Mouse (Mus musculus): ENCODE data around the gene Vps29. TPM values are rescaled to one million over a fixed set of nuclear protein-coding genes. Genes with fewer than 3 reads are reported as not detected.
"Not testable (repeated sequence)": the region's sequence is repeated elsewhere in the genome, so short reads cannot be mapped to it uniquely, and the experiment has no call there.

Vps29 gene
- polyA plus RNA-seq, 1 experiment from 2014 or later, result 131 TPM

GRCm38 (mm10) chr5:122318976-122319375 is 35.2 kb upstream of the Vps29 start:
- H3K9me3 ChIP-seq (replicated peaks); H3K27me3 ChIP-seq; H3K9ac ChIP-seq; H3K4me2 ChIP-seq; ATAC-seq (ENCODE audit: low read depth); H3K4me3 ChIP-seq (replicated peaks); DNase-seq; H3K27ac ChIP-seq: not testable (repeated sequence)
- Histone ChIP-seq H3K36me3 (peaks cover 50% of the 10 kb centered on the region), H3K4me1 (replicated peaks) (peaks cover 33% of the 10 kb centered on the region)
- 83% methylated on average over 3 of the region's 3 CpGs for WGBS (ENCODE audit: insufficient replicate concordance)

- Histone ChIP-seq H3K9ac (no peak overlapping the region), H3K9me3 (replicated peaks) (no peaks in the 10 kb centered on the region), H3K4me1 (replicated peaks) (peaks cover 27% of the 10 kb centered on the region), H3K4me2 (no peak overlapping the region), H3K4me3 (replicated peaks) (no peak overlapping the region), H3K36me3 (peaks cover 56% of the 10 kb centered on the region), H3K27me3 (no peaks in the 10 kb centered on the region), H3K27ac (no peak overlapping the region)
- DNase-seq (no peak), ATAC-seq (ENCODE audit: low read depth) (no peak)
- WGBS (ENCODE audit: insufficient replicate concordance), result 77% methylated on average over 14 of the region's 14 CpGs
These were observed 34.5 kb upstream of the Vps29 start for GRCm38 (mm10) chr5:122319474-122320204.

GRCm38 (mm10) chr5:122320205-122320781 is 33.9 kb upstream of the Vps29 start:
- no peak overlapping the region for H3K27ac ChIP-seq
- H3K4me3 ChIP-seq (replicated peaks), result no peak overlapping the region
- ATAC-seq (ENCODE audit: low read depth), result no peak

GRCm38 (mm10) chr5:122323523-122323922 is 30.6 kb upstream of the Vps29 start:
- no peaks in the 10 kb centered on the region for H3K4me1 ChIP-seq (replicated peaks)
- no peak overlapping the region for H3K27ac ChIP-seq
- WGBS (ENCODE audit: insufficient replicate concordance), result 87% methylated on average over 8 of the region's 8 CpGs
- ATAC-seq (ENCODE audit: low read depth) (no peak), DNase-seq (no peak)
- no peak overlapping the region for H3K9ac ChIP-seq
- no peak overlapping the region for H3K4me3 ChIP-seq (replicated peaks)
- H3K4me2 ChIP-seq, result no peak overlapping the region
- no peaks in the 10 kb centered on the region for H3K9me3 ChIP-seq (replicated peaks)
- H3K27me3 ChIP-seq, result no peaks in the 10 kb centered on the region
- peaks cover 60% of the 10 kb centered on the region for H3K36me3 ChIP-seq

More at GRCm38 (mm10) chr5:122320205-122320781, 33.9 kb upstream of the Vps29 start:
- Histone ChIP-seq H3K9me3 (replicated peaks) (no peaks in the 10 kb centered on the region), H3K4me1 (replicated peaks) (peaks cover 20% of the 10 kb centered on the region), H3K36me3 (peaks cover 62% of the 10 kb centered on the region), H3K27me3 (no peaks in the 10 kb centered on the region), H3K4me2 (no peak overlapping the region), H3K9ac (no peak overlapping the region)
- DNase-seq, result no peak
- WGBS (ENCODE audit: insufficient replicate concordance), result 81% methylated on average over 12 of the region's 12 CpGs

- H3K9me3 ChIP-seq (replicated peaks), result no peaks in the 10 kb centered on the region
- no peaks in the 10 kb centered on the region for H3K27me3 ChIP-seq
- H3K36me3 ChIP-seq, result peaks cover 48% of the 10 kb centered on the region
- H3K4me2 ChIP-seq, result no peak overlapping the region
- ATAC-seq (ENCODE audit: low read depth) (no peak), DNase-seq (no peak)
- H3K4me1 ChIP-seq (replicated peaks), result no peaks in the 10 kb centered on the region
- WGBS (ENCODE audit: insufficient replicate concordance), result 82% methylated on average over 23 of the region's 23 CpGs
- no peak overlapping the region for H3K9ac ChIP-seq
- H3K27ac ChIP-seq, result no peak overlapping the region
- no peak overlapping the region for H3K4me3 ChIP-seq (replicated peaks)
These were observed 29.3 kb upstream of the Vps29 start for GRCm38 (mm10) chr5:122324608-122325431.

DNA sequence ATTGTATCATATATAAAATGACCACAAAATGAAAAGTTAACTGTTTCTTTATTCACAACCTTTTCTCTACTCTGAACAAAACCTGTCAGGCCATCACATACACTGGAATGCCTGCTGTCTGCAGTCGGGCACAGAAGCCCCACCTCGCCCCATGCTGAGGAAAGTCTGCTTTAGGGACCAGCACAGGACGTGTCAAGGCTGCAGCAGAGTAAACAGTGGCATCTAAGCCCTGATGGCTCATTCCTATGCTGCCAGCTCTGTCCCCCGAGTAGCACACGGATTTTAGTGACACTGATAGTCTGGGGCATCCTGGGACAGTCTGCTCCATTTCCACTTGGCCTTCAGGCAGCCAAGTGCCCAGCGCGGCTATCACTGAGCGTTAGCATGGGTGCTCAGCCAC is 28.7 kb upstream of the Vps29 start:
- 80% methylated on average over 8 of the region's 8 CpGs for WGBS (ENCODE audit: insufficient replicate concordance)
- Histone ChIP-seq H3K9me3 (replicated peaks) (no peaks in the 10 kb centered on the region), H3K27ac (no peak overlapping the region), H3K27me3 (no peaks in the 10 kb centered on the region), H3K9ac (no peak overlapping the region), H3K4me1 (replicated peaks) (no peaks in the 10 kb centered on the region), H3K36me3 (peaks cover 42% of the 10 kb centered on the region), H3K4me2 (no peak overlapping the region), H3K4me3 (replicated peaks) (no peak overlapping the region)
- ATAC-seq (ENCODE audit: low read depth) (no peak), DNase-seq (no peak)

DNA sequence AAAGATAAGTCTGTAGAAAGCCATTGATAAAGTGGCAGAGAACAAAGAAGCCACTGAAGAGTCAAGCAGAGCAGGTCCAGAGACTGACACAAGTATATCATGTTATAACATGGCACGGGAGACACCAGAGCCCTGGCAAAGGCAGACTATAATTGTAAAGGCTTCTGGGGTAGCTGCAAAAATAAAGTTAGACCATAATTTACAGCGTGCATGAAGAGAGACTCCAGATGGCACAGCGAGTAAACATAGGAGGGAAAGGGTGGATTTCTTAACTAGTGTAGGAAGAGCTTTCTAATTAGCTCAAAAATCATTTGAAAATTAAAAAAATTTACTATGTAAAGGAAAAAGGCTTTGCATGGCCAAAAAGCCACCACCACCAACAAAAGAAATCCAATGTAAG is 26.9 kb upstream of the Vps29 start:
- WGBS (ENCODE audit: insufficient replicate concordance), result 86% methylated on average over 3 of the region's 3 CpGs
- Histone ChIP-seq H3K4me1 (replicated peaks) (no peaks in the 10 kb centered on the region), H3K4me3 (replicated peaks) (no peak overlapping the region), H3K27ac (no peak overlapping the region), H3K4me2 (no peak overlapping the region), H3K36me3 (peaks cover 25% of the 10 kb centered on the region), H3K9me3 (replicated peaks) (no peaks in the 10 kb centered on the region), H3K27me3 (no peaks in the 10 kb centered on the region), H3K9ac (no peak overlapping the region)
- DNase-seq, result no peak
- no peak for ATAC-seq (ENCODE audit: low read depth)

DNA sequence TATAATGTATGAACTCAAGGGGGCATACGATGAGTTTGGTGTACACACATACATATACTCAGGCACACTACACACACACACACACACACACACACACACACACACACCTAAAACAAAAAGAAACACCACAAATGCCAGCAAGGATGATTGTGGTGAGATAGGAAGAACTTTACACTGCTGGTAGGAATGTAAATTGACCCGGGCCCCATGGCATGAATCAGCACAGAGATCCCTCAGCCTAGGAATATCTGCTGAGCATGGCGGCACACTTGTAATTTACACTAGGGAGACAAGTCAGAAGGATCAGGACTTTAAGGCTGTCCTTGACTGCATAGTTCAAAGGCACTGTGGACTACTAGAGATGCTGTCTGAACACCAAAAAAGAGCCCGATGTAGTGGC is 23.9 kb upstream of the Vps29 start:
- Histone ChIP-seq H3K9me3 (replicated peaks) (no peaks in the 10 kb centered on the region), H3K4me1 (replicated peaks) (peaks cover 2% of the 10 kb centered on the region; the same call in 1 of the 2 replicates), H3K27me3 (no peaks in the 10 kb centered on the region), H3K27ac (no peak overlapping the region), H3K36me3 (peaks cover 8% of the 10 kb centered on the region), H3K4me3 (replicated peaks) (no peak overlapping the region), H3K4me2 (no peak overlapping the region), H3K9ac (no peak overlapping the region)
- ATAC-seq (ENCODE audit: low read depth) (no peak), DNase-seq (no peak)
- 71% methylated on average over 4 of the region's 4 CpGs for WGBS (ENCODE audit: insufficient replicate concordance)

DNA sequence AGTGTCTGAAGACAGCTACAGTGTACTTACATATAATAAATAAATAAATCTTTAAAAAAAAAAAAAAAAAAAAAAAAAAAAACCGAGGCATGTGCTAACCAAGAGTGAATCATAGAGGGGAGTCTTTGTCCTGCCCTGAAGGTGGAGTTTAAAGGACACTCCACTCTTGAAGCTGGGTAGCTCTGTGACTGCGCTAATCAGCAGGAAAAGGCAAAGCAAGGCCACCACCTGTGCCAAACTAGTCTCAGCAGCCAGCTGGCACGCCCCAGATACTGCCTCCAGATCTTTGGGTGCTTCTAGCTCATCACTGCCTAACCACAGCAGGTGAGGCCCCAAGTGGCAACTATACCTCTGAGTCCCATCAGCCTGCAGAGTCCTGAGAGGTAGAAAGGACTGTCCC is 19.5 kb upstream of the Vps29 start:
- WGBS (ENCODE audit: insufficient replicate concordance), result 51% methylated on average over 3 of the region's 3 CpGs
- H3K4me3 ChIP-seq (replicated peaks), result no peak overlapping the region
- H3K27ac ChIP-seq, result no peak overlapping the region
- peaks cover 2% of the 10 kb centered on the region; the same call in 1 of the 2 replicates for H3K4me1 ChIP-seq (replicated peaks)
- H3K4me2 ChIP-seq, result no peak overlapping the region
- no peak overlapping the region for H3K9ac ChIP-seq
- no peaks in the 10 kb centered on the region for H3K9me3 ChIP-seq (replicated peaks)
- ATAC-seq (ENCODE audit: low read depth), result no peak
- DNase-seq, result no peak
- no peaks in the 10 kb centered on the region for H3K27me3 ChIP-seq
- H3K36me3 ChIP-seq, result no peaks in the 10 kb centered on the region

GRCm38 (mm10) chr5:122336554-122337294 is 17.4 kb upstream of the Vps29 start:
- DNase-seq, result no peak
- Histone ChIP-seq H3K4me3 (replicated peaks) (no peak overlapping the region), H3K9ac (no peak overlapping the region), H3K36me3 (no peaks in the 10 kb centered on the region), H3K27me3 (no peaks in the 10 kb centered on the region), H3K4me2 (no peak overlapping the region), H3K9me3 (replicated peaks) (no peaks in the 10 kb centered on the region), H3K4me1 (replicated peaks) (peaks cover 2% of the 10 kb centered on the region; the same call in 1 of the 2 replicates), H3K27ac (no peak overlapping the region)
- WGBS (ENCODE audit: insufficient replicate concordance), result 72% methylated on average over 7 of the region's 7 CpGs
- no peak for ATAC-seq (ENCODE audit: low read depth)

DNA sequence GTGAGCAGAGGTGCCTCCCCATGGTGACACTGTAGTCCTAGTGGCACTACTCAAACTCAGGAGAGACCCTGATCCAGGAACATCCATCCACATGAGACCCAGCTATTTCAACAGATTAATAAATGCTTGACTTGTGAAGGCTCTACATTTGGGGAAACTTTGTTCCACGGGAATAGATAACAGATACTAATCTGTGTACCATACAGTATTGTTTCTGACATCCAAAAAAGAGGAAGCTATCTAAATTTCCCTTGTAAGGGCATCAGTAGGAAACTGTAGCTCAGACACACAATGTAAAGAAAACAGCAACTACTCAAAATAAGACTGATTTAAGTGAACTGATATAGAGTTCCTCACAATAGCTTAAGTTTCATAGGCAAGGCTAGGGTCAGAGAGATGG is 11.3 kb upstream of the Vps29 start:
- H3K27ac ChIP-seq, result no peak overlapping the region
- WGBS (ENCODE audit: insufficient replicate concordance), result 13% methylated on average over 1 of the region's 1 CpGs

More for the DNA sequence above, 11.3 kb upstream of the Vps29 start:
- no peak overlapping the region for H3K9ac ChIP-seq
- no peak overlapping the region for H3K4me2 ChIP-seq
- H3K4me1 ChIP-seq (replicated peaks), result no peaks in the 10 kb centered on the region
- no peaks in the 10 kb centered on the region for H3K36me3 ChIP-seq
- DNase-seq (no peak), ATAC-seq (ENCODE audit: low read depth) (no peak)
- H3K4me3 ChIP-seq (replicated peaks), result no peak overlapping the region
- H3K9me3 ChIP-seq (replicated peaks), result no peaks in the 10 kb centered on the region
- no peaks in the 10 kb centered on the region for H3K27me3 ChIP-seq
